Mouse (Mus musculus): ENCODE measurements around the gene Cxcr4.
A peak's percentile ranks its signal among the peaks of the same experiment; 100 is the strongest.
"Not testable (repeated sequence)": the region's sequence is repeated elsewhere in the genome, so short reads cannot be mapped to it uniquely, and the experiment has no call there.

Gene Cxcr4

DNA sequence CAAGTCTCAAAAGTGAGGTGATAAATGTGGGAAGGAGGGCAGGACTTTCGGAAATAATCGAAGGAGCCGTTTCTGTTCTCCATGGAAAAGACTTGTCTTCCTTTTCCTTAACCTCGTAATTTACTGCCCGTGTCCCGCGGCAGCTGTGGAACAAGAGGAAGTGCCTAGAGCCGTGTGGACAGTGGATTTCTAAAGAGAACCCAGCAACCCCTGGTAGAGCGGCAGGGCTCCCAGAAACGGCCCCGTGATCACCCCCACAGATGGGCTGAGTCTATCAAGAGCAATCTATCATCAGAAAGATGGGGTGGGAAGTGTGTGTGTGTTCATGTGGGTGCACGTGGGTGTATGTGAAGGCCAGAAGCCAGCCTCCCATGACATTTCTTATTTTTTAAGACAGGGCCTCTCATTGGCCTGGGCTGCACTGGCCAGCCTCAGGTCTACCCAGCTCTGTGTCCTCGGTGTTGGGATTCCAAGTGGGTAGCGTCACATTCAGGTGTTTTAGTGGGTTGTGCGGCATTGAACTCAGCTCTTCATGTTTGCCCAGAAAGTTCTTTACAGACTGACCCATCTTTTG is 5.2 kb upstream of the Cxcr4 start:
- DNase-seq: no peak

DNA sequence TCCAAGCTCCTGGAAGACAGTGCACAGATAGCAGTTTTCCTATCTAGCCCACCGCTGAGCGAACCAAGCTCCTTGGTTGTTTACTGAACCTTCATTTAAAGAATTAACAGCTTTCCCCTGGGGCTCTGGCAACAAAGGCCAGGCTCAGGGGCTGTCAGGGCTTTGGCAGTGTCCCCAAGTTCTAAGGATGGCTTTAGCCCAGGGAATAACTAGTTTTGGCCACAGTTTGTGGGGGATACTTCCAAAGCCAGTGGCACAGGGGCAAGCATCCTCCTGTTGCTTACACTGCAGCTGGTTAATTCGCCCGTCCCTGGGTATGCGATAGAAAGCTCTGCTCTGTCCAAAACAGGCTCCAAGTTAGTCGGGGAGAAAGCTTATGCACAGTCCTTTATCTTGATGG is 3.4 kb upstream of the Cxcr4 start:
- DNase-seq: no peak

DNA sequence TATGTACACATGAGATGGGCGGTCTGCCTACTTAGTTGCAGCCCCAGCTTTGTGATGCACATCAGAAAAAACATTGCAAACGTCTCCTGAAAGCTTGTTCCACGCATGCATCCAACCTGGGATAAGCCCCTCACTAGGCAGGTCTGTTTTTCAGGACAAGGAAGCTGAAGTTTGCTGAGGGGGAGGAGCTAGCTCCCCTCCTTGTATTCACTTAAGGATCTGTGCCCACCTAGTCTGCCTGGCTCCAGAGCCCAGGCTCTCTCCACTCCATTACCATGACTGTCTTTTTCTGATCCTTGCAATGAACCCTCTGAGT is 3.0 kb upstream of the Cxcr4 start:
- no peak for DNase-seq

DNA sequence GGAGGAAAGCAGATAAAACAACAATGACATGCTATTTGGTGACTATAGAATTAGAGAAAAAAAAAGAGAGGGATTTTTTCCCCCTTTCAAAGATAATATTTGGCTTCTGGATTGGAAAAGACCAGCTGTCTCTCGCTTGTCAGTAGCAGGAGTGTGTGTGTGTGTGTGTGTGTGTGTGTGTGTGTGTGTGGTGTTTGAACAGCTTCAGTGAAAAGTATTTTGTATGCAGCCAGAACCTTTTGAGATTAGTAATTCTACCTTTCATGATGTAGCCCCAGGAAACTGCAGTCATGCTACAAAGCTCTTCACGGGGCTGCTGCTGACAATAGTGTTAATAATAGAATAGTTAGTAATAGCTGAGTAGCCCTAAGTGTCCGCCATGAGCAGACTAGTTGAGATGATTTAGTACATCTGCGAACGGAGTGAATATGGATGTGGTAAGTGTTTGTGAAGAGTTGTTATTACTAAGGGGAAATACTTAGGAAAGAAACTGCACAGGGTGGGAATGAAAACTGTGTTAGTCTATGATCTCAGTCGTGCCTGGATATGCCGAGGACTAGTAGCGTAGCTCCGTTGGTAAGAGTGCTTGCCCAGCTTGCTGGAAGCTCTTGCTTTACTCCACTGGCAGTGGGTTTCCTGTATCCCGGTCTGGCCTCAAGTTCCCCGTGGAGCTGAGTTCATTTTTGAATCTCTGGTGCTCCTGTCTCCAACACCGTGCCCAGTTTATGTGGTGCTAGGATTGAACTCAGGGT is 2.4 kb upstream of the Cxcr4 start:
- DNase-seq: no peak

DNA sequence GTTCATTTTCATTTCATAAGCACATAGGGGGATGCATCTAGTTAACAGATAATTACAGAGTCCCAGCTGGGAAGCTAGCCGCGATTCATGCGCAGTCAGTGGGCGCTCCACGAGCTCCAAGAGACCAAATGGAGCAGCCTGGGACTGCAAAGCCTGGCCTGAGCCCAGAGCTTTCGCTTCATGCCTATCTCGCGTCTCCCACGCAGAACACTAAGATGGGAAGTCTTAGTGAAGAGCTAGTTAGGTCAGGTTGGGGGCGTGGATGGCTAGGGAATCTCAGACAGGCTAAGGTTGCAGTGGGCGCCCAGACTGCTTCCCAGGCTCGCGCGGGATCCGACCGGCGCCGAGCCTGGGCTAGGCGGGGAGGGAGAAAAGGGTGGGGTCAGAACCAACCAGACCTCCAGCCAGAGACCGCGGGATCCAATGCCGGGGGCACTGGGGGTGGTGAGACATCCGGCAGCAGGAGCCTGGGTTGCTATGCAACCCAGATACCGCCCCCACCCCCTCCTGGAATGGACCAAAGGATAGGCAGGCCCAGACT is 938 bp upstream of the Cxcr4 start:
- DNase-seq: peak in 1 of 2 experiments; percentile 70

DNA sequence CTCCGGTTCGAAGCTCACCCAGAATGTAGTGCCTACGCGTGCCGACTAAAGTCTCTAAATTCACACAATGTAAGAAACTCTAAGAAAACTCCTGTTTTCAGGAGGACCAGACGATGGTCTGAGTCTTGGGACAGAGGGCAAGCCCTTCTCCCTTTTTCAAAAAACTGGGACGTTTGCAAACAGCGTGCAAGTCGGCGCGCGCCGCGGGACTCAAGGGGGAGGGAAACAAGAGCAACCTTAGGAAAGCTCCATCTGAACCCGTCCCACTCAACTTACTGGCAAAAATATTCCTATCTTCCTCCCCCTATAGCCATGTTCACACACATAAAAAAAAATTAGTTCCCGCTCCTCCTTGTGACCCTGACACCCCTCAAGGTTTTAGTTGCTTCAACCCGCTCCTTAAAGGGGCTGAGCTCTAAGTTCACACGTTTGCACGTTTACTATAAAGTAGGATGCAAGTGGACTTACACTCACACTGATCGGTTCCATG is 327 bp downstream of the Cxcr4 start:
- DNase-seq: peak in 1 of 2 experiments; percentile 51

DNA sequence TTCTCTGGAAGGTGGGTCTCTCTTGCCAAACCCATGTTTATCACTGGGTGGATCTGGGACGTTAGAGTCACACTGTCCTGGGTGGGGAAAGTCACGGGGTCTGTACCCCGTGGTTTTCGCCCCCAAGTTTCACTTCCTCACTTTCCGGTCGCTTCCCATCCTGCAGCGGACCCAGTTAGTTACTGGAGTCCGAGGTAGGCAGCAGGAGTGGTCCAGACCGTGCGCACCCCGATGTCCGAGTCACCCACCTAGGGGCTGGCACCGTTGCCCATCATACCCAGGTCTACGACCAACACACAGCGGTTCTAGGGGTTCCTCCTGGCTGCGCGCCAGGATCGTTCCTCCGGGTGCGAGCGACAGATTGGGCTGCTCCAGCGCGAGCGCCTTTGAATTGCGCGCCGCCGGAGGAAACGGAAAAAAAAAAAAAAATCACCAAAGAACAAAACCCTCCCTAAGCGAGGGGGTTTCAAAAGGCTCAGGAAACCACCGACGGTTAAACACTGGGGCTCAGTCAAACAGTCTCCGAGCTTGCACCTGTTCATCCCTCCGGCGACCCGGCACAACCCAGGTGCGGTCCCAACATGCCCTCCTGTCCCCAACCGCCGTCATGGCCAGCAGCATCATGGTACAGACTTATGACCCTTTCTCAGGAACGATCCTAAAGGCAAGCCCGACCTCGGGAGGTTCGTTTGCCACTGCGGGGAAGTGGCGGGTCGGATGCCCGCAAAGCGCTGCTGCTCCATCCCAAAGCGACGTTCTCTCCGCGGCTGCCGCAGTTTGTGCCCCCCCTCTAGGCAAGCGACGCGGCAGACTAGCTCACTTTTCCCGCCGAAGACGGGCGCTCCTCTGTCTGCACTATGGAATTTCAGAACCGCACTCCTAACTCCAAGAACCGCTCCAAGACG is 1.0 kb downstream of the Cxcr4 start:
- DNase-seq: peak; percentile 88 to 92

DNA sequence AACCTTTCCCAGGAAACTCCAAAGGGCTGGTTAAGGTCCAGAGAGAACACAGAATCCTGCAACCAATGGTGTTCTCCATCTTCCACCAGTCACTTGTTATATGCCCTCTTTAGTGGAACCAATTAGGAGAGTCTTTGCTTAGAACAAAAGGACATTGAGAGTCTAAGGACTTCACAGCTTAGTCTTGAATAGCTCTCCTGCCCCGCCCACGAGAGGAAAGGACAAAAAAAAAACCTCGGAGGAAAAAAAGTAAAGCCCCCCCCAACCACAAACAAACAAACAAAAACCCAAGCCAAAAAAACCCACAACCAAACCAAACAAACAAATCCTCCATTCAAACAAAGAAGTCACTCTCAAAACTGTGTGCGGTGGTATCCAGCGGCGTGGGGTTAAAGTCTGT is 2.1 kb downstream of the Cxcr4 start:
- DNase-seq: no peak

DNA sequence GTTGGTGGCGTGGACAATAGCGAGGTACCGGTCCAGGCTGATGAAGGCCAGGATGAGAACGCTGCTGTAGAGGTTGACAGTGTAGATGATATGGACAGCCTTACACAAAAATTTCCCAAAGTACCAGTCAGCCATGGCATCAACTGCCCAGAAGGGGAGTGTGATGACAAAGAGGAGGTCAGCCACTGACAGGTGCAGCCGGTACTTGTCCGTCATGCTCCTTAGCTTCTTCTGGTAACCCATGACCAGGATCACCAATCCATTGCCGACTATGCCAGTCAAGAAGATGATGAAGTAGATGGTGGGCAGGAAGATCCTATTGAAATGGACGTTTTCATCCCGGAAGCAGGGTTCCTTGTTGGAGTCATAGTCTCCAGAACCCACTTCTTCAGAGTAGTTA is 2.6 kb downstream of the Cxcr4 start:
- DNase-seq: no peak

DNA sequence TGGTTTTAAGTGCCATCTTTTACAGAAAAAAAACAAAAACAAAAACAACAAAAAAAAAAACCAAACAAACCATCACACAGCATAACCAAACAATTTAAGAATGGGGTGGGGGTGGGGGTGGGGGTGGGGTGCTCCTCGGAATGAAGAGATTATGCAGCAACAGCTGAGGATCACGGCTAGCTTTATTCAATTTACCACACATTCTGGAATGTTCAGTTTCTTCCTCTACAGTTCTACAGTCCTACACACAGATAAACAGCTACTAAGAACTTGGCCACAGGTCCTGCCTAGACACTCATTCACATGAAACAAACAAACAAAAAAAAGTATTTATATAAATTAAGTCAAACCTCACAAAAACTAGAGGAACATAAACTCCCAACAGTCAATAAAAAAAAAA is 3.8 kb downstream of the Cxcr4 start:
- DNase-seq: no peak

DNA sequence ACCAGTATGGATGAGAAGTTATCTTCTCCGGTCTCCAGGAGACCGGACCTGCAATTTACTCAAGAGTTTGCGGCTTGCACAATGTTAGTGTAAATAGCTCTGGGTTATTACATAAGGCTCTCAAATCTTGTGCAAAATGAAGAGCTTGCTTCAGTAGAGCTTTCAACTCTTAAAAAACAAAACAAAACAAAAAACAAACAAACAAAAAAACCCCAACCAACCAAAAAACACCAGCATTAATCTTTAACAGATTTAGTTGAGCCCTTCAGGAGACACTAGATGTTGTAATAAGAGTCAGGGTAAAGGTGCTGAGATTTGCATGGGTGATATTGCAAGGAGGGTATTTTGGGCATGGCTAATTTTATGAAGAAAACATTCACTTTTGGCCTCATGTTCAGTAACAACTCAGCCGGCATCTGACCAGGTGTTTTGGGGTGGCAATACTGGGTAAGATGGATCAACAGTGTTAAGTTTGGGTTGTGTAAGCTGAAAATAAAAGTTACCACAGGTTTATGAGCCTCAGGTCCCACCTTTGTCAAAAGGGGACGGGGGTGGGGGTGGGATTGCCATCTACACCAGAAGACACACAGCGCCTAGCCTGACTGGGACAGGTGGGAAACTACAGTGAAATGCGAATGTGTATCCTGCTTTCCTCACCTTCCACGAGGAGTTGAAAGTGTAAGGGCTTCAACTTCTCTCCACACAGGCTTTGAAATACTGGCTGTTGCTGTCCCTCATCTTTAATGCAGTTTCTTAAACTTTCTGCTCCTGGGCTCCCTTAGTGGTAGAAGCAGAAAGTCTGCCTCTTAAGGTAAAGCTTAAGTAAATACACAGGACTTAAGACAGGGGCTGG is 4.9 kb downstream of the Cxcr4 start:
- no peak for DNase-seq

DNA sequence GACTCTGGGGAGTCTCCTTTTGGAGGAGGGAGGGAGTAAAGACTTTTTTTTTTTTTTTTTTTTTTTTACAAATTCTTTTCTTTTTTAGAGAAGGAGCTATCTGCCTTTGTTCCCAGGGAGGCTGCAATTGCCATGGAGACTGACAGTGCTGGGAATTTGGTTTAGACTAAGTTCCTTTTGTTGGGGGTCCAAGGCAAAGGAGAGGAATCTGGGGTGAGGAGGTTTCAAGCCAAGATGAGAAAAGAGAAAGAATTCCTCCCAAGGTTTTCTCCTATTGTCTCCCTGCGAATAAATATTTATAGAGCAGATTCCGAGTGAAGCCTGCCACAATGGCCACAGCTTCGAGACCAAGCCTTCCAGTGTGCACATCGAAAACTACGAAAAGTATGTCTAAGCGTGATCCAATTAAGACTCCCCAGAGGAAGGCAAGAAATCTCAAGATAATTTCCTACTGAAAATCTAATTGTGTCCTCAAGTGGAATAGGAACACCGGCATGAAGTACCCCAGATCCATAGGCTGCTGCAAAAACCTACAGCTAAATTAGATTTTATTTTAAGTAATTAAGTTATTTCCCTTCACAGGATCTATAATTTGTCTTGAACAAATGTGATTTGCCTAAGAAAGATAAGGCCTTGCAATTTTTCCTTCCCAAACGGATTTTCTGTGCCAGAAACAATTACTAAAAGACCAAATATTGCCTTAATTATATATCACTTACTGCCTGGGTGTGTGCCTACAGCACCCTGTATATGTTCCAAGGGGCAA is 5.7 kb downstream of the Cxcr4 start:
- no peak for DNase-seq

DNA sequence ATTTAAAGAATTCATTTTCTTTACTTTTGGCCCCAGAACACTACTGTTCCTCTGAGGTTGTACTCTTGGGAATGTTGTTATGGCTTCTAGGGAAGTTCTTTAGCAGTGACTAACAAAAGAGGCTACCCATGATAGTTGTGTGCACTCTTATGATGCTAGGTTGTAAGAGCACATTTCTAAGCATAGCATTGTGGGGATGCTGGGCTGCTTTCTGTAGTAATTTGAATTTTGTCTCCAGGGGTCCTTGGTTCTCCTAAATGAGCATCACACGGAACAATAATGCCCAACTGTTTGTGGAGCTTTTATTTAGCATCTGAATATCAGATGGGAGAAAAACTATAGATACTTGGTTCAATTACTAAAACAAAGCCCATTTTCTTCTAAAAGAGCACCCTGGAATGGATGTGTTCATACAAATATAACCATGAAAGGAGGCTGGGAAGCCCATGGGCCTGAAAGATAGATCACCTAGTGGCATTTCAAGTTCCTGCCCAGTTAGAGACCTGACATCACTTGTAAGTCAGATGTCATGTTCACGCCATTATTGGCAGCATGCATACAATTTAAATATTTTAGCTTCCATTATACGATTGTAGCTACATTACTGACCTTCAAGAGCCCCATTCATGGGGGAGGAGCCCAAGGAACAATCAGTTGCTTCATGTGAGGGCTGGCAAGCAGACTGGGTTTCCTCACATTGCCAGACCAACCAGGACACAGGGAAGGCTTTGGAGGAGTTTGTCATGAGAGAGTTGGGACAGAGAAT is 6.5 kb downstream of the Cxcr4 start:
- DNase-seq: no peak

DNA sequence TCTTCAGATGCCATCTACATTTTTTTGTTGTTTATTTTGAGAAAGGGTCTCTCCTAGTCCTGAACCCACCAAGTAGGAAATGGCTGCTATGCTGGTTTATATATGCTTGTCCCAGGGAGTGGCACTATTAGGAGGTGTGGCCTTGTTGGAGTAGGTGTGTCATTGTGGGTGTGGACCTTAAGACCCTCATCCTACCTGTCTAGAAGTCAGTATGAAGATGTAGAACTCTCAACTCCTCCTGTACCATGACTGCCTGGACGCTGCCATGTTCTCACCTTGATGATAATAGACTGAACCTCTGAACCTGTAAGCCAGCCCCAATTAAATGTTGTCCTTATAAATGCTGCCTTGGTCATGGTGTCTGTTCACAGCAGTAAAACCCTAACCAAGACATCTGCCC is 7.4 kb downstream of the Cxcr4 start:
- not testable (repeated sequence) for DNase-seq

DNA sequence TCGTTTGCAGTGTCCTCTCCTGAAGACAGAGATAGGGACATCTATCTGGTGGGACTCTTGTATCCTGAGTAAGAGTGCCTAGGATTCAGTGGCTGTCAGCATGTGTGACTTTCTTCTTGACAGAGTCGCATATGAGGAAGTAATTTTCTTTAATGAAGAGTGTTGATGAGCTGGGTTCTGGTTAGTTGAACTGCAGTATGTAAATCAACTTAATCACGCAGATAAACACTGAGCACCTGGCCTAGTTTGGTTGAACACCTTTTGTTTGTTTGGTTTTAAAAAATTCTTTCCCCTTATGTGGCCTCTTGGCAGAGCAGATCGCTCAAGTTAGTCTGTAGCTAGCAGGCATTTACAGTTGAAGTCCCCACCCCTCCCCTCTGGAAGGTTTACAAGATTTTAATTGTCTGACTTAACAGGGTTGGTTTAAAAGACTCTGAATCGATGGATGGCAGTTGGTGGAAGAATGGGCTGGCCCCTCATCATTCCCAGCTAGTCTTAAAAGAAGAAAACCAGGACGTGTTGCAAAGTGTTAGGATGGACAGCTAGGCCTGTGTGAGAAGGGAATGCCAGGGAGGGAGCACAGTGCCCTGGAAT is 8.7 kb downstream of the Cxcr4 start:
- DNase-seq: no peak

DNA sequence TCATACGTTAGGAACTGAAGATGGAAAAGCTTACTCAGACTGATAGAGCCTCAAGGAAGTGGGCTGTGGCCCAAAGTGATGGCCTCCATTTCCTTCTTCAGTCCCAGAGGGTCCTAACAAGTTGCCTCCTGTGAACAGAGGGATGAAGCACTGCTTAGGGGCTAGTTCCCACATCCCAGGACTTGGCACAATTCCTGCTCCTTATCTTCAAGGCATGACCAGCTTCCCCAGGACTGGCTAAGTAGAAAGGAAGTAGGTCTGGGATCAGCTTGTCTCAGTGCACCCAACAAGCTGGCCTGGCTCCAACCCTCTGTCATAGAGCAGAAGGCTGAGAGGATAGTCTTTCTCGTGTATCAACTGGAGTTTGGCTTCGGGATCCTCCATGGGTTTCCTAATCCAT is 11.8 kb downstream of the Cxcr4 start:
- DNase-seq: no peak

DNA sequence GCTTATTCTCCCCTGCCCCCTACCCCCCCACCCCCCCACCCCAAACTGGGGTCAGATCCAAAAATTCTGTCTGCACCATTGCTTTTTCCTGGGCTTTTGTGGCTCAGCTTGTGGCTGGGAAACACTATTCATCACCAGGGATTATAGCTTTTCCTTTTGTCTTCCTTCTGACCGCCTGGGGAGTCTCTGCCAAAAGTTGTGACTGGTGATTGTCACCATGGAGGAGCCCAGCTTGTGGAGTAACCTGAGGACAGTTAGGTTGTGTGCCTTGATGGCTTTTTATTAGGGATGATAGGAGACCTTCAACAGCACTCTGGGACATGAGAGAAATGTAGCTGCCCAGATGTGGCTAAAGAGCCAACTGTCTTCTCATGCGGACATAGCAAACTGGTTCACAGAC is 13.6 kb downstream of the Cxcr4 start:
- DNase-seq: no peak

DNA sequence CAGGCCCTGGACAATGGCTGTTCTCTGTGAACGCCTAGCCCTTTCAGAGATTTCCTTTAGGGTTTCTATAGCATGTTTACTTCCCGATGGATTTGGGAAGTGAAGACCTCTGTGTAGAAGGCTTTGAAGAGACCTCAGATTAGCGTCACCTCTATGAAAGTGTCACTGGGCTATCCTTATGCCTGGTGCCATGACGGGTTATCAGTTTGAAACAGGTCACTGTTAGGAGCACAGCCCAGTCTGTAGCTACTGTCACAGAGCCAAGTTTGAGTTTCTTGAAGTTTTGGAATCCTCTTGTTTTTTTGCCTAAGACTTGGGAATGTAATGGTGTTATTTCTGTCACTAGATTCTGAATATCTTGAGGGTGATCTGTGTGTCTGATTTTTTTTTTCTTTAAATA is 17.0 kb downstream of the Cxcr4 start:
- DNase-seq: no peak

DNA sequence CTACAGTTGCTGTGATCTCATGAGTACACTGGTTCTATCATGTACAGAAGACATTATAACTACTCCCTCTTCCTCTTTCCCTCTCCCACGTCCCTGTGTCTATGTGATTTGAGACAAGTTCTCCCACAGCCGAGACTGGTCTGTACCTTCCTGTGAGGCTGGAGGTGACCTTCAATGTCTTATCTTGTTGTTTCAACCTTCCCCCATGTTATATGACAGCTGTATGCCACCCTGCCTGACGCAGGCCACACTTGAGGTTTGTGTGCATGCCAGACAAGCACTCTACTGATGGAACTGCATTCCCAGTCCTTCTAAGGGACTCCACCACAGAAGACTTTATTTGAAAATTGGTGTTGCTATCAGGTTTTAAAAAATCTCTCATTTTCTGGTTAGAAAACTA is 21.1 kb downstream of the Cxcr4 start:
- DNase-seq: no peak

DNA sequence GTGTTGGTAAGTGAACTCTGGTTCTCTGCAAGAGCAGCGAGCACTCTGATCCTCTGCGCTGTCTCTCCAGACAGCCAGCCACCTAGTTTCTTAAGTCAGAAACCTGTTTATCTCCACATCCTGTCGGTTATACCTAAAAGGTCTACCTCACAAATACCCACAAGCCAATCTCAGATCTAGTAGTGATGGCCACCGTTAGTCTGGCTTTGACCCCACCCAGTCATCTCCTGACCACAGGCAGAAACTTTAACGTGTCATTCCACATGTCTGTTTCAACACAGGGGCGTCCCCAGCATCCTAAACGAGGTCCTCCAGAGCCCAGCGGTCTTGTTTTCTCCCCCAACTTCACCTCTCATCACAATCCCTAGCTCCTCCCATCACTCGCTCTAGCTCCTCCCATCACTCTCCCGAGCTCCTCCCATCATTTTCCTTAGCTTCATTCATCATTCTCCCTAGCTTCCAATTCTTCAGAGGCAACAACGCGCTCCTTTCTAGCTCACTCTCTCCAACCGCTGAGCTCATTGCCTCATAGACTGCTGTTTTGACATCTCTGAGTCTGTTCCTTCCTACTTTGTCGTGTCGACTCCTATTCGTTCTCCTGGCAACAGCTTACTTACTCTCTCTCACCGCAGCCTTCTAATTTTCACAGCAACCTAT is 22.0 kb downstream of the Cxcr4 start:
- peak in 1 of 2 experiments; percentile 12 for DNase-seq
